Mouse (Mus musculus): Measurements from ENCODE around the gene Zfp609.
"Not testable (repeated sequence)": the region's sequence is repeated elsewhere in the genome, so short reads cannot be mapped to it uniquely, and the experiment has no call there.

Gene Zfp609

DNA sequence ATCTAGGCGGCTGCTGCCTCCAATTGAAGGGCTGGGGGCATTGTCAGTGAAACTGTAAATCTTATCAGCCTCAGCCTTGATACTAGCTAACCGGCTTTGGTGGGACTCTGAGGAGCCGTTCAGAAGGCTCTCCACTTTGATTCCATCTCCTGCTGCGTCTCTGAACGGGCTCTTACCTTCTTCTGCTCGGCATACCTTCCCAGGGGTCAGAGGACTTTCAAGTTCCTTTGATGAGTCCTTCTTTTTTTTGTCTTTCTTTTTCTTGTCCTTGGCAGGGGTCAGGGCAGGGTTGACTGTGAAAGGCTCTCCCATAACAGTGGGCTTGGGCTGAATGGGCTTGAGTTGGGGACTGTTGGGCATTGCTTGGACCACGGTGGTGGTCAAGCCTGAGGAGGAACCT lies 124.1 kb downstream of the Zfp609 start:
- DNase-seq, result no peak

DNA sequence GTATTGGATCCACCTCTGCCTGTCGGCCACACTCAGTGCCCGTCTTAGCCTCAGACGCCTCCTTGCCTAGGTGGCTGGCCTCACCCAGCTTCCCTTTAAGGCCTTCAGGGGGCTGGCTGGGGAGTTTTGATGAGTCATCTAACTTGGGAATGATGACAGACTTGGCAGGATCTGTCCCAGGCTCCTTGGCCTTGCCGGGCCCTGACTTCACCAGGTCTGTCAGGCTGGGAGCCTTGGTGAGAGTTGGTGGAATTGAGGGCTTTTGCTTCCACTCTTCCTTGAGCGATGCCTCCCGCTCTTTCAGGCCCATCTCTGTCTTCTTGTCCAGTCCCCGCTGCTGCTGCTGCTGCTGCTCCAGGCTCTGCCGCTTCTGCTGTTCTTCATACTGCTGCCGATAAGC lies 125.1 kb downstream of the Zfp609 start:
- DNase-seq, result no peak

DNA sequence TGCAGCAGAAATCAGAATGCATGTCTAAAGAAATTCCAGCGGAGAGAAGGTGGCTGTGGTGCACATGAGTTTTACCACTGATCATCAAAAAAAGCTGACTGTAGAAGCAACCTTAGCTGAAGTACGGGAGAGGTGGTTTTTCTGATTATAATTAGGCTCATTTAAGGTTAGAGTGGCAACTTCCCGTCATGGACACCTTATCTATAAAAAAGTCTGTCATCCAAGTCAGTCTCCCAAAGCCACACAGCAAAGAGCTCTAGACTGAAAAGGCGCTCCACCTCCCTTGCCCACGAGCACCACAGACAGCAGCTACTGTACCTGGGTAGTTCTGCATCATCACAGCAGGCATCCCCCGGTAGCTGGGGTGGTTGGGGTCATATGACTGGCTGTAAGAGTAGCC lies 126.9 kb downstream of the Zfp609 start:
- no peak for DNase-seq

DNA sequence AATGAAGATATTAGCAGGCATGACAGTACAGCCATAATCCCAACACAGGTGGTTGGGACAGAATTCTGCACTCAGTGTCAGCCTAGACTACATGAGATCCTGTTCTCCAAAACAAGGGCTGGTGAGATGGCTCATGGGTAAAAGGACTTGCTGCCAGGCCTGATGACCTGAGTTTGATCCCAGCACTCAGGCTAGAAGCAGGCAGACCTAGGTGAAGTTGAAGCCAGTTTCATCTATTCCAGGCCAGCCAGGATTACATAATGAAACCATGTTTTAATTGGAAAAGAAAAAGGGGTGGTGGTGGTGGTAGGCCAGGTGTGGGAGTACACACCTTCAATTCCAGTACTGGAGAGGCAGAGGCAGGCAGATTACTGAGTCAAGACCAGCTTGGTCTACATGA lies 129.4 kb downstream of the Zfp609 start:
- no peak for DNase-seq

GRCm38 (mm10) chr9:65697356-65697755 lies 130.0 kb downstream of the Zfp609 start:
- no peak for DNase-seq

- DNase-seq, result no peak
These were observed 131.0 kb downstream of the Zfp609 start for GRCm38 (mm10) chr9:65696337-65696736.

DNA sequence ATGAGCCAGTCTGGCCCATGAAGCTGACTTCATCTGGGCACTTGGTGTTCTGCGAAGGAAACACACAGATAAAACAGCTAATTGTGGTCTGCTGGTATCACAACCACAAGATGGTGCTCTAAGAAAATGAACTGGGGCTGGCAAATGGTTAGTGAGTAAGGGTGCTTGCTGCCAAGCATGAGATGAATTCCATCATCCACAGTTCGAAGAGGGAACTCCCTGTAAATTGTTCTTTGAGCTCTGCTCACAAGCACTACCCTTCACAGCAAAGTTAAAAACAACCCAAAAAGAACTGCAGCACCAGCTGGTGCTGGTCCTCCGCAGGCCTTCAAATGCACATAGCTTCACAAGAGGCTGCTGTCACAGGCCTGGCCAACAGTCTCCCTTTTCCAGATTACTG lies 131.7 kb downstream of the Zfp609 start:
- DNase-seq, result peak; percentile 23 to 30

GRCm38 (mm10) chr9:65692959-65693603 lies 134.3 kb downstream of the Zfp609 start:
- no peak for DNase-seq

DNA sequence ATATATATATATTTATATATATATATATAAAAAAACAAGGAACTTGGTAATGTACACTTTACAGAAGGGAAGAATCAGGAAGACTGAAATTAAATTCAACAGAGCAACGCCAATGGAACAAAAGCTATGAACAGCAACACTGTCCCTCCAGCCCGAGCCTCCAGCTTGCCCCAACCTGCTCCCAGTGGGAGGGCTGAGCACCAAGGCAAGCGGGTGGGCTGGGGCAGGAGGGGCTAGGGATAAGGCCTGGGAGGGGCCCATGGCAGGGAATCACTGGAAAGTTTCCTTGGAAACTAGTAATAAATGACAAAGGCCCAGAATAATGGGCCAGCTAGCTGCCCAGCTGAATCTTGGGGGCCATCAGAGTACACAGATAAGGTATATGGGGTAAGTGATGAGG lies 134.9 kb downstream of the Zfp609 start:
- no peak for DNase-seq

GRCm38 (mm10) chr9:65689869-65690268 lies 137.5 kb downstream of the Zfp609 start:
- DNase-seq, result not testable (repeated sequence)

GRCm38 (mm10) chr9:65684704-65685103 lies 142.7 kb downstream of the Zfp609 start:
- DNase-seq, result no peak

DNA sequence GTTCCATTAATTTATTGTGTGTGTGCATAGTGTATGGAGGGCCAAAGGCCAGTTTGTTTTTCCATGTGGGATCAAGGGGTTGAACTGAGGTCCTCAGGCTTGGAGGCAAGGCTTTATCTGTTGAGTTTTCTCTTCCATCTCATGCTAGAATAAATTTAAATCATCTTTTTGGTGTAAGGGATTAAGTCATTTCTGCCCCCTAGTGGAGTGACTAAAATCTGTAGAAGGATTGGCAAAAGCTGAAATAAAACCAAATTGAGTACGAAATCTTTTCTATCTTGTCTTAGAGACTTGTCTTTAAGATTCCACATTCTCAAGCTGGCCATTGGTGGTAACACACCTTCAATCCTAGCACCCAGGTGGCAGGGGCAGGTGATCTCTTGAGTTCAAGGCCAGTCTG lies 144.4 kb downstream of the Zfp609 start:
- DNase-seq, result no peak

- DNase-seq, result no peak
These were observed 145.2 kb downstream of the Zfp609 start for GRCm38 (mm10) chr9:65682183-65682582.

- no peak for DNase-seq
These were observed 145.8 kb downstream of the Zfp609 start for GRCm38 (mm10) chr9:65681634-65681940.

DNA sequence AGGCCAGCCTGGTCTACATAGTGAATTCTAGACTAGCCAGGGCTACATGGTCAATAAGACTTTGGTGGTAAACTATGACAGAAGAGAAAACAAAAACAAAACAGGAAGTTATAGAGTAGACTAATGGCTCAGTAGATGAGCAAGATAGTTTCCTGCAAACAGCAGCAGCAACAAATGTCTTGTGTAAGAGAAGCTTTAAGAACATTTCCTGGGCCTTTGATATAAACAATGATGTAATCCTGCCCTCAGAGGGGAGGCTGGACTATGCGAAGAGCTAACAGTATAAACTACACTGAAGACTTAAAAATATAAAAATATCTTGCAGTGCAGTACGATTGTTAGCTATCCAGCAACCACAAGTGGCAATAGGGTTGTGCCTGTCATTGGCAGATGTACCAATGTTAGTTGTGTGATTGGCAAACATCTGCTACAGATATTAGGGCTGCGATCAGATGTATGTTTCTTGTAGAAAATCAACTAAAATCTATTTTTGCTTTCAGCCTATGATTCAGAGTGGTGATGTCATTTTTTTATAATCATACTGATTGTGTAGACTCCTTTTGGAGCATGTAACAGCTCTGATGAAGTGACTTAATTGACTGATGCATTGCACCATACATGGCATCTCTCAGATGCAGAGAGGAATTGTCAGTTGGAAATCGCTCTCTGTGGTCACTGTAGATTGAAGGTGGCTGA lies 146.3 kb downstream of the Zfp609 start:
- peak in 1 of 2 experiments; percentile 48 for DNase-seq

DNA sequence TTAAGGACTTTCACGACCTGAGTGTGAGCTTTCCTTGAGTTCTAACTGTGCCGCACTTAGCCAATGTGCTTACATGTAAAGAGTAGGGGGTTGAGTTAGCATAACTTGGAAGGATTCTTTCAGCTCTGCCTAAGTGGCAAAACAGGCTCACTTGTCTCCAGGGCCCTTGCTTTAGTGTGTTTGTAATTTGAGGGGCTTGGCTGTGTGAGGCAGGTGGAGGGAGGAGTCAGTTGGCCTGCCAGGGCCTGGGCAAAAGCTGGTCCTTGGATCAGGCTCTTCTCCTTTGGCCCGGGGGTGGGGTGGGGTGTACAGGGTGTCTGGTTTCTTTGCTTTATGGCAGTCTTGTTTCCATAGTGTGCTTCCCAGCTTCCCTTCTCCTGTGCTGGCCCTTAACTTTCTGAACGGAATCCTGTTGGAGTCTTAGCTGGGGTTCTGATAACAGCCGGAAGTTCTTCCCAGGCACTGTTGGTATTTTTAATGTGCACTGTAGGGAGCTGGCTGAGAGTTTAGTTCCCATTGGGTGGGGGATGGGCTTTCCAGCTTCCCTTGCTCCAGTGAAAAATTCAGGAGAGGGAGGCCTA lies 148.1 kb downstream of the Zfp609 start:
- DNase-seq, result peak; percentile 85 to 91

GRCm38 (mm10) chr9:65677119-65677462 lies 150.3 kb downstream of the Zfp609 start:
- no peak for DNase-seq

- DNase-seq, result peak; percentile 97 to 99
These were observed 150.8 kb downstream of the Zfp609 start for GRCm38 (mm10) chr9:65676358-65677118.

- peak; percentile 60 to 73 for DNase-seq
These were observed 151.7 kb downstream of the Zfp609 start for GRCm38 (mm10) chr9:65675461-65676357.

- DNase-seq, result no peak
These were observed 154.4 kb downstream of the Zfp609 start for GRCm38 (mm10) chr9:65672996-65673395.

GRCm38 (mm10) chr9:65671431-65671931 lies 155.9 kb downstream of the Zfp609 start:
- DNase-seq, result peak; percentile 80 to 85

DNA sequence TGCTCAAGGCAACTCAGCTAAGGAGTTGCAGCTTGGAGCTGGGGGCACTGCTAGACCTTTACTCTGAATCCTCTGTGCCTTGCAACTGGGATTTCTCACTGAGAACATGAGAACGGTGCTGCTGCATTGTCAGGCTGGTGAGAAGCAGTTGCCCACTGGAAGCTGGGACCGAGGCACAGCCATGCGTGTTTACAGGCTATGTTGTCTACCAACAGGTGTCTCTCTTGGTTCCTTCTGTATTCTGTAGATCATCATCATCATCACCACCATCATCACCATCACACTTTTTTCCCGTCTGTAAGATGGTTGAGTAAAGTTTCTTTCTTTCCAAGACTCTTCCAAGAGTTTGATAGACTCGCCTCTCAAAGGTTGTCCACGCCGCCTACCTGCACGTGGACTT lies 159.7 kb downstream of the Zfp609 start, which contains the start of gene Oaz2:
TSS of gene Oaz2 (plus strand) at position 301 of the 400 bp plus-strand sequence.
- DNase-seq, result no peak
